Mouse (Mus musculus) retina, postnatal 1 day (tissue): ENCODE measurements at regions not wholly inside any gene's neighbourhood (a gene's known extent, or its start where the extent isn't known, plus 50 kb on each side); places are given as distances from the start of the nearest gene placed in this dataset.
A peak's percentile ranks its signal among the peaks of the same experiment; 100 is the strongest.

Experiments
- DNase-seq: peaks from one replicate; pipeline ENCODE4 v3.0.0-alpha.2; 2012

- no peak for DNase-seq
These were observed 392.7 kb upstream of the Klf4 start for GRCm38 (mm10) chr4:55924974-55925373.

- no peak for DNase-seq
These were observed 389.0 kb upstream of the Klf4 start for GRCm38 (mm10) chr4:55921217-55921616.

GRCm38 (mm10) chr4:55894116-55894885 lies 362.0 kb upstream of the Klf4 start:
- DNase-seq: no peak

- DNase-seq: no peak
These were observed 359.4 kb upstream of the Klf4 start for GRCm38 (mm10) chr4:55891656-55892055.

GRCm38 (mm10) chr4:55887581-55887980 lies 355.3 kb upstream of the Klf4 start:
- no peak for DNase-seq

GRCm38 (mm10) chr4:55882541-55882940 lies 350.3 kb upstream of the Klf4 start:
- DNase-seq: no peak

- DNase-seq: no peak
These were observed 343.0 kb upstream of the Klf4 start for GRCm38 (mm10) chr4:55875304-55875703.

- no peak for DNase-seq
These were observed 342.6 kb upstream of the Klf4 start for GRCm38 (mm10) chr4:55874875-55875274.

- no peak for DNase-seq
These were observed 342.0 kb upstream of the Klf4 start for GRCm38 (mm10) chr4:55874276-55874675.

GRCm38 (mm10) chr4:55860055-55860454 lies 327.8 kb upstream of the Klf4 start:
- no peak for DNase-seq

- DNase-seq: no peak
These were observed 327.0 kb upstream of the Klf4 start for GRCm38 (mm10) chr4:55859211-55859761.

- no peak for DNase-seq
These were observed 319.2 kb upstream of the Klf4 start for GRCm38 (mm10) chr4:55851430-55851829.

- no peak for DNase-seq
These were observed 318.8 kb upstream of the Klf4 start for GRCm38 (mm10) chr4:55851027-55851426.

- peak; percentile 24 for DNase-seq
These were observed 311.6 kb upstream of the Klf4 start for GRCm38 (mm10) chr4:55843727-55844401.

GRCm38 (mm10) chr4:55838568-55838967 lies 306.3 kb upstream of the Klf4 start:
- DNase-seq: no peak

GRCm38 (mm10) chr4:55824047-55824760 lies 291.9 kb upstream of the Klf4 start:
- DNase-seq: no peak

- DNase-seq: no peak
These were observed 291.3 kb upstream of the Klf4 start for GRCm38 (mm10) chr4:55823583-55823982.

GRCm38 (mm10) chr4:55817035-55817818 lies 285.0 kb upstream of the Klf4 start:
- DNase-seq: no peak

- no peak for DNase-seq
These were observed 283.6 kb upstream of the Klf4 start for GRCm38 (mm10) chr4:55815832-55816231.

GRCm38 (mm10) chr4:55812846-55813245 lies 280.6 kb upstream of the Klf4 start:
- DNase-seq: no peak

- no peak for DNase-seq
These were observed 279.4 kb upstream of the Klf4 start for GRCm38 (mm10) chr4:55811656-55812055.

- DNase-seq: no peak
These were observed 276.2 kb upstream of the Klf4 start for GRCm38 (mm10) chr4:55808501-55808900.

- no peak for DNase-seq
These were observed 274.5 kb upstream of the Klf4 start for GRCm38 (mm10) chr4:55806799-55807198.
